Mouse (Mus musculus) embryonic facial prominence, embryonic 12.5 days (tissue): ENCODE data around the gene Cngb1. TPM values are rescaled to one million over a fixed set of nuclear protein-coding genes. Genes with fewer than 3 reads are reported as not detected.
"Not testable (repeated sequence)": the region's sequence is repeated elsewhere in the genome, so short reads cannot be mapped to it uniquely, and the experiment has no call there.

Experiments used
- ATAC-seq: fragments of 200-750 bp; cut with Nextera tagmentation; 2 replicates; pipeline ENCODE4 v1.8.0; 2017; ENCODE audit not compliant: insufficient number of reproducible peaks, insufficient read depth, low FRiP score, low TSS enrichment
- H3K27ac ChIP-seq: fragments of 300-500 bp; sonication (generic); 2 replicates; pipeline ENCODE4 v1.5.1; 2016; ENCODE audit warnings: mild to moderate bottlenecking
- H3K27me3 ChIP-seq: fragments of 300-500 bp; sonication (generic); 2 replicates; pipeline ENCODE4 v1.6.1; 2016; ENCODE audit warnings: mild to moderate bottlenecking, moderate library complexity
- H3K36me3 ChIP-seq: fragments of 300-500 bp; sonication (generic); 2 replicates; pipeline ENCODE4 v1.6.1; 2016; ENCODE audit warnings: mild to moderate bottlenecking
- H3K4me1 ChIP-seq: fragments of 300-500 bp; sonication (generic); 2 replicates; pipeline ENCODE4 v1.6.1; 2016
- H3K4me2 ChIP-seq: fragments of 300-500 bp; sonication (generic); replicated peaks from 2 replicates; pipeline ENCODE4 v1.6.1; 2016; ENCODE audit warnings: mild to moderate bottlenecking, moderate library complexity
- H3K4me3 ChIP-seq: fragments of 300-500 bp; sonication (generic); 2 replicates; pipeline ENCODE4 v1.5.1; 2016; ENCODE audit warnings: mild to moderate bottlenecking
- H3K9ac ChIP-seq: fragments of 300-500 bp; sonication (generic); 2 replicates; pipeline ENCODE4 v1.6.1; 2016; ENCODE audit warnings: mild to moderate bottlenecking, moderate library complexity
- H3K9me3 ChIP-seq: fragments of 300-500 bp; sonication (generic); 2 replicates; pipeline ENCODE4 v1.6.1; 2016; ENCODE audit warnings: mild to moderate bottlenecking, moderate library complexity
- WGBS: fragments of 180-500 bp; shearing (Covaris S2); methylation state at CpG from one replicate; pipeline ENCODE4 v1.1.7; 2016; 5-methylcytosine and 5-hydroxymethylcytosine counted together
- polyA plus RNA-seq: library from polyadenylated mRNA; unstranded; fragments of >200 nt; fragmentation: Nextera tagmentation; extraction: Ambion mirVana; gene quantifications from 2 replicates; pipeline ENCODE4 v1.2.1, GENCODE M21; 2016

Gene Cngb1
- polyA plus RNA-seq, 1 experiment from 2014 or later = 0.17 TPM

DNA sequence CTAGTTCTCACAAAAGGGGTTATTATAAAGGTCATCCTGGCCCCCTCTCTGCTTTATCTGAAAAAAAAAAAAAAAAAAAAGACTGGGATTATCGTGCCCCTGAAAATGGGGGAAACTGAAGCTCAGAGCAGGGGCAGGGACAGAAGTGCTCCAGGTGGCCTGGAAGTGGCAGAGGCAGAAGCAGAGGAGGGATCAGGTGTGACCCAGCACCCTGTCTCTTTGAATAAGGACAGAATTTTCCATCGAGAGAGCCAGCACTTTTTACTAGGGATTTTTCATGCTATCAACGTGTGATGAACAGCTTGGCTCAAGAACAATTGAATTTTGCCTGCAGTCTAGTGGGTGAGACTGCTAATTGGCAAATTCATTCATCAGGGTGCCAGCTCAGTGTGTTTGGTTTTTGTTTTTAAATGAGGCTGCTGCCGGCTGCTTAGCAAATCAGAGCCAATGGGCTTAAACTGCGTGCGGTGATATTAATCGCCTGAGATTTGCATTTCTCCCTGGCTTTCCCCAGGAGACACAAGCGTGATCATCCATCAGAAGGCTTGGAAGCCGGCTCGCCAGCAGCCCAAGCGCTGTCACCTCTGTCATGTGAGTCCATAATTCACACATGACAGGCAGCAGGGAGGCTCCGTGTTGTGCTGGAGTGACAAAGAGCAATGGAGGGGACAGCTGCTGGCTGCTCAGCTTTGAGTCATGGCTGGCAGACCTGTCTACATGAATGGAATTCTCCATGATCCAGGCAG lies 63.4 kb downstream of the Cngb1 start:
- ATAC-seq = no peak
- no peak overlapping the region for H3K9ac ChIP-seq
- H3K36me3 ChIP-seq = no peaks in the 10 kb centered on the region
- peaks cover 8% of the 10 kb centered on the region; the same call in 1 of the 2 replicates for H3K4me1 ChIP-seq
- 65% methylated on average over 12 of the region's 12 CpGs for WGBS
- no peak overlapping the region for H3K27ac ChIP-seq
- H3K4me3 ChIP-seq = no peak overlapping the region
- no peaks in the 10 kb centered on the region for H3K9me3 ChIP-seq
- H3K27me3 ChIP-seq = no peaks in the 10 kb centered on the region
- no peak overlapping the region for H3K4me2 ChIP-seq

GRCm38 (mm10) chr8:95242099-95242825 lies 64.1 kb downstream of the Cngb1 start:
- no peak overlapping the region for H3K27ac ChIP-seq
- no peak overlapping the region for H3K9ac ChIP-seq

GRCm38 (mm10) chr8:95235683-95236082 lies 70.7 kb downstream of the Cngb1 start:
- Histone ChIP-seq H3K4me1 (no peaks in the 10 kb centered on the region), H3K9me3 (no peaks in the 10 kb centered on the region), H3K36me3 (no peaks in the 10 kb centered on the region), H3K4me2 (no peak overlapping the region), H3K27ac (no peak overlapping the region), H3K27me3 (no peaks in the 10 kb centered on the region), H3K4me3 (no peak overlapping the region), H3K9ac (no peak overlapping the region)
- 3% methylated on average over 3 of the region's 3 CpGs for WGBS
- ATAC-seq = no peak

More at GRCm38 (mm10) chr8:95242099-95242825, 64.1 kb downstream of the Cngb1 start:
- no peak overlapping the region for H3K4me2 ChIP-seq
- no peak for ATAC-seq
- WGBS = 86% methylated on average over 26 of the region's 26 CpGs
- no peak overlapping the region for H3K4me3 ChIP-seq
- no peaks in the 10 kb centered on the region for H3K27me3 ChIP-seq
- peaks cover 8% of the 10 kb centered on the region; the same call in 1 of the 2 replicates for H3K4me1 ChIP-seq
- no peaks in the 10 kb centered on the region for H3K36me3 ChIP-seq
- H3K9me3 ChIP-seq = no peaks in the 10 kb centered on the region

DNA sequence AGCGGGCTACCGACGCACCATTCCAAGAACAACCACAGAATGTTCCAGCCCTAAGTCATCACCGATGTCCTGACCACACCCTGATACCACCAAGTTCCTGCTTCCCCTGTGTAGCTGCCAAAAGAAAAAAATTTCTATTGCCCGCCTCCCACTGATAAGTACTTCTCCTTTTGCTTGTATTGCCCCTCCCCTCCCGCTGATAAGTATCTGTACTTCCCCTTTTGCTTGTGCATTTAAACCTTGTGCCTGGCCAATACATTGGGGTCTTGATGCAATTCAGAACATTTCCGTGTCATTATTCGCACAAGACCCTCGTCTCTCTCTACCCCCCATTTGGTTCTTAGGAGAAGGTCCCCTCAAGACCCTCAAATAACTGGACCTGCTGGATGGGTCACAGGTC lies 76.3 kb downstream of the Cngb1 start:
- H3K4me2 ChIP-seq, H3K9me3 ChIP-seq, H3K9ac ChIP-seq, H3K36me3 ChIP-seq, H3K27ac ChIP-seq, ATAC-seq, H3K27me3 ChIP-seq, H3K4me3 ChIP-seq: not testable (repeated sequence)
- peaks cover 11% of the 10 kb centered on the region for H3K4me1 ChIP-seq
- 93% methylated on average over 9 of the region's 9 CpGs for WGBS

GRCm38 (mm10) chr8:95227151-95227468 lies 79.3 kb downstream of the Cngb1 start:
- Histone ChIP-seq H3K9ac (no peak overlapping the region), H3K9me3 (no peaks in the 10 kb centered on the region), H3K27me3 (no peaks in the 10 kb centered on the region), H3K4me2 (no peak overlapping the region), H3K4me3 (no peak overlapping the region), H3K36me3 (no peaks in the 10 kb centered on the region), H3K4me1 (peaks cover 11% of the 10 kb centered on the region), H3K27ac (no peak overlapping the region)
- 19% methylated on average over 2 of the region's 2 CpGs for WGBS
- no peak for ATAC-seq

GRCm38 (mm10) chr8:95226251-95227150 lies 79.9 kb downstream of the Cngb1 start:
- Histone ChIP-seq H3K4me1 (peaks cover 11% of the 10 kb centered on the region), H3K27ac (no peak overlapping the region; the same call in 1 of the 2 replicates), H3K4me3 (no peak overlapping the region), H3K9ac (no peak overlapping the region), H3K36me3 (no peaks in the 10 kb centered on the region), H3K4me2 (no peak overlapping the region), H3K9me3 (no peaks in the 10 kb centered on the region), H3K27me3 (no peaks in the 10 kb centered on the region)
- ATAC-seq = no peak
- 44% methylated on average over 7 of the region's 7 CpGs for WGBS

- Histone ChIP-seq H3K27me3 (no peaks in the 10 kb centered on the region), H3K4me3 (no peak overlapping the region), H3K4me1 (peaks cover 11% of the 10 kb centered on the region), H3K9me3 (no peaks in the 10 kb centered on the region), H3K9ac (no peak overlapping the region), H3K36me3 (no peaks in the 10 kb centered on the region), H3K4me2 (no peak overlapping the region), H3K27ac (no peak overlapping the region)
- ATAC-seq = no peak
- WGBS = 87% methylated on average over 5 of the region's 5 CpGs
Observed at GRCm38 (mm10) chr8:95223969-95224368, 82.4 kb downstream of the Cngb1 start.

DNA sequence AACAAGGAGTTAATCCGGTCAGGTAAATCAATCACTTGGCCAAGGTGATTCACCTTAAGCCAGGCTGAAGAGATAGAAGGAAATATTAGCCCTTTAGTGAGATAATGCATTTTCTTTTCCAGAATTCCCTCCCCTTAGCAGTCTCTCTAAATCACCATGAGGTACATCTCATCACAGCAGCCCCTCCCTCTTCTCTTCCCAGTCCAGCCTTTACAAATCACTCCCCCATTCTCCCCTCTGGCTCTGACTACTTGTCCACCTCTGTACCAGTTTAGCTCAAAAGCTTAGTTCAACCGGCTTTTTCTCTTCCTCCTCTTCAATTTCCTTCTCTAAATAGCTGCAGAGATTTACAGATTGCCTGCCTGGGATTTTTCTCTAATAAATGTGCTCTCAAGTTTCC lies 85.3 kb downstream of the Cngb1 start:
- WGBS = 42% methylated on average over 2 of the region's 2 CpGs

GRCm38 (mm10) chr8:95220571-95220998 lies 85.8 kb downstream of the Cngb1 start:
- Histone ChIP-seq H3K9ac (no peak overlapping the region), H3K4me2 (no peak overlapping the region), H3K9me3 (no peaks in the 10 kb centered on the region), H3K4me1 (no peaks in the 10 kb centered on the region), H3K27ac (no peak overlapping the region), H3K27me3 (no peaks in the 10 kb centered on the region), H3K4me3 (no peak overlapping the region), H3K36me3 (no peaks in the 10 kb centered on the region)
- 37% methylated on average over 7 of the region's 7 CpGs for WGBS
- ATAC-seq = no peak

More for the DNA sequence above, 85.3 kb downstream of the Cngb1 start:
- Histone ChIP-seq H3K4me2 (no peak overlapping the region), H3K36me3 (no peaks in the 10 kb centered on the region), H3K9ac (no peak overlapping the region), H3K4me1 (no peaks in the 10 kb centered on the region), H3K9me3 (no peaks in the 10 kb centered on the region), H3K4me3 (no peak overlapping the region), H3K27ac (no peak overlapping the region), H3K27me3 (no peaks in the 10 kb centered on the region)
- ATAC-seq = no peak

- Histone ChIP-seq H3K4me3 (no peak overlapping the region), H3K27ac (no peak overlapping the region), H3K36me3 (no peaks in the 10 kb centered on the region), H3K9me3 (no peaks in the 10 kb centered on the region), H3K27me3 (no peaks in the 10 kb centered on the region), H3K4me2 (no peak overlapping the region), H3K4me1 (no peaks in the 10 kb centered on the region), H3K9ac (no peak overlapping the region)
- no peak for ATAC-seq
- WGBS = 84% methylated on average over 8 of the region's 8 CpGs
Observed at GRCm38 (mm10) chr8:95219623-95220022, 86.8 kb downstream of the Cngb1 start.

- no peak for ATAC-seq
- H3K27me3 ChIP-seq = no peaks in the 10 kb centered on the region
- H3K4me3 ChIP-seq = no peak overlapping the region
- H3K36me3 ChIP-seq = no peaks in the 10 kb centered on the region
- WGBS = 70% methylated on average over 11 of the region's 11 CpGs
- H3K27ac ChIP-seq = no peak overlapping the region
- H3K9ac ChIP-seq = no peak overlapping the region
- no peak overlapping the region for H3K4me2 ChIP-seq
- H3K4me1 ChIP-seq = no peaks in the 10 kb centered on the region
- H3K9me3 ChIP-seq = no peaks in the 10 kb centered on the region
Observed at GRCm38 (mm10) chr8:95215709-95216360, 90.5 kb downstream of the Cngb1 start.
